Mouse (Mus musculus): ENCODE measurements around the gene Prpf4. TPM values are rescaled to one million over a fixed set of nuclear protein-coding genes. Genes with fewer than 3 reads are reported as not detected.
A peak's percentile ranks its signal among the peaks of the same experiment; 100 is the strongest.

The Prpf4 gene
- polyA plus RNA-seq, 1 experiment from 2014 or later = 20.7 TPM

GRCm38 (mm10) chr4:62475131-62475530 lies 66.5 kb downstream of the Prpf4 start:
- peaks cover 19% of the 10 kb centered on the region for H3K4me1 ChIP-seq (replicated peaks; ENCODE audit: control insufficient read depth, insufficient read depth, low read length)
- H3K4me3 ChIP-seq (ENCODE audit: low read length) = no peak overlapping the region
- ATAC-seq (ENCODE audit: low read depth) = no peak
- H3K9ac ChIP-seq (ENCODE audit: low read length) = no peak overlapping the region
- no peak overlapping the region for H3K4me2 ChIP-seq (ENCODE audit: low read depth, low read length)
- 56% methylated on average over 2 of the region's 2 CpGs for WGBS
- H3K9me3 ChIP-seq (ENCODE audit: control insufficient read depth, low read length) = no peaks in the 10 kb centered on the region
- peaks cover 2% of the 10 kb centered on the region; the same call in 1 of the 2 replicates for H3K27me3 ChIP-seq (ENCODE audit: control insufficient read depth, insufficient read depth, low read depth, low read length)
- peak overlapping the region; percentile 36 for H3K27ac ChIP-seq (ENCODE audit: low read length)
- no peaks in the 10 kb centered on the region for H3K36me3 ChIP-seq (ENCODE audit: control insufficient read depth, insufficient read depth, low read length)

- WGBS = 58% methylated on average over 6 of the region's 6 CpGs
Observed at GRCm38 (mm10) chr4:62475793-62476192, 67.2 kb downstream of the Prpf4 start.

More at GRCm38 (mm10) chr4:62475793-62476192, 67.2 kb downstream of the Prpf4 start:
- Histone ChIP-seq H3K36me3 (ENCODE audit: control insufficient read depth, insufficient read depth, low read length) (no peaks in the 10 kb centered on the region), H3K4me1 (replicated peaks; ENCODE audit: control insufficient read depth, insufficient read depth, low read length) (peaks cover 15% of the 10 kb centered on the region), H3K27ac (ENCODE audit: low read length) (peak overlapping the region; percentile 36), H3K27me3 (ENCODE audit: control insufficient read depth, insufficient read depth, low read depth, low read length) (peaks cover 2% of the 10 kb centered on the region; the same call in 1 of the 2 replicates), H3K4me3 (ENCODE audit: low read length) (no peak overlapping the region), H3K9ac (ENCODE audit: low read length) (no peak overlapping the region), H3K4me2 (ENCODE audit: low read depth, low read length) (no peak overlapping the region), H3K9me3 (ENCODE audit: control insufficient read depth, low read length) (no peaks in the 10 kb centered on the region)
- no peak for ATAC-seq (ENCODE audit: low read depth)

Other genes with a start within 250 kb of the Prpf4 start
- 9.5 and 10.5 TPM in 2 replicates for gene Zfp37, start 177.8 kb upstream of the Prpf4 start, polyA plus RNA-seq (2015; fragmentation: Nextera tagmentation; extraction: Ambion mirVana)
- 21.2 and 21.4 TPM in 2 replicates for gene Slc31a2, start 146.2 kb upstream of the Prpf4 start, polyA plus RNA-seq (2015; fragmentation: Nextera tagmentation; extraction: Ambion mirVana)
- gene Fkbp15, start 48.2 kb upstream of the Prpf4 start, polyA plus RNA-seq (2015; fragmentation: Nextera tagmentation; extraction: Ambion mirVana) = 26.1 and 27.1 TPM in 2 replicates
- gene Slc31a1, start 48.1 kb upstream of the Prpf4 start, polyA plus RNA-seq (2015; fragmentation: Nextera tagmentation; extraction: Ambion mirVana) = 51.2 and 51.9 TPM in 2 replicates
- gene Cdc26, start 155 bp upstream of the Prpf4 start, polyA plus RNA-seq (2015; fragmentation: Nextera tagmentation; extraction: Ambion mirVana) = 141 and 148 TPM in 2 replicates
- 0.14 TPM in 1 of 2 replicates, not detected in the other for gene Rnf183, start 26.5 kb downstream of the Prpf4 start, polyA plus RNA-seq (2015; fragmentation: Nextera tagmentation; extraction: Ambion mirVana)
- 12.4 and 13.3 TPM in 2 replicates for gene Wdr31, start 62.1 kb downstream of the Prpf4 start, polyA plus RNA-seq (2015; fragmentation: Nextera tagmentation; extraction: Ambion mirVana)
- gene Bspry, start 71.3 kb downstream of the Prpf4 start, polyA plus RNA-seq (2015; fragmentation: Nextera tagmentation; extraction: Ambion mirVana) = 47.9 and 59.2 TPM in 2 replicates
- gene Hdhd3, start 94.7 kb downstream of the Prpf4 start, polyA plus RNA-seq (2015; fragmentation: Nextera tagmentation; extraction: Ambion mirVana) = 19.1 and 20.9 TPM in 2 replicates
- gene Alad, start 111.1 kb downstream of the Prpf4 start, polyA plus RNA-seq (2015; fragmentation: Nextera tagmentation; extraction: Ambion mirVana) = 141 and 168 TPM in 2 replicates
- 79.9 and 83.8 TPM in 2 replicates for gene Pole3, start 116.3 kb downstream of the Prpf4 start, polyA plus RNA-seq (2015; fragmentation: Nextera tagmentation; extraction: Ambion mirVana)
- gene 4933430I17Rik, start 116.6 kb downstream of the Prpf4 start, polyA plus RNA-seq (2015; fragmentation: Nextera tagmentation; extraction: Ambion mirVana) = 0.40 and 0.54 TPM in 2 replicates
- gene Rgs3, start 151.1 kb downstream of the Prpf4 start, polyA plus RNA-seq (2015; fragmentation: Nextera tagmentation; extraction: Ambion mirVana) = 57.4 and 66.1 TPM in 2 replicates

All from lung, embryonic 16.5 days (tissue).